ENCODE assay signal across 24 mouse cellular contexts in the genomic region with DNA sequence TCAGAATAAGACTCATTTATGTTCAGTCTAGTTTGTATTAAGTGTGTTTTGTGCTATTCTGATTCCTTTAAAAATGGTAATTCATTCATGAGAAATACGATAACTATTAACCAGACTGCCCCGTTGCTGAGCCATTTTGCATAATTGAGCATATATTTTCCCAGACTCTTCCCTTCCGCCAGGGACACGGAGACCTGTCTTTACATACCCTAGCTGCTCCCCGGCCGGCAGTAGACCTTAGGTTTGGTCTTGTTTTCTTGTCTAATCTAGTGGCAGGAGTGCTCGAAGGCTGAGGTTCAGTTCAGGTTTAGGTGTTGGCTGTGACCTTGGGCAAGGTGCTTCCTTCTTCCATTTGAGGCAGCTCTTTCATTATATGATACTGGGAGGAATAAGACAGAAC.
"Had no signal": no experiment of that assay in that cellular context is flagged by ENCODE, and none has a peak within 500 bp of the region (broad histone marks: within the 10 kb centered on the region; RNA-seq: fewer than 3 reads in every experiment).

No protein-coding gene starts in this region.

- H3K9me3 ChIP-seq: heart, embryonic 10.5 days; heart, embryonic 12.5 days; hindbrain, embryonic 10.5 days; hindbrain, embryonic 13.5 days; intestine, embryonic 15.5 days; limb, embryonic 10.5 days; limb, embryonic 12.5 days; liver, embryonic 13.5 days; liver, embryonic 15.5 days had no signal

- H3K27ac ChIP-seq: gastrocnemius, adult 2 months; heart, embryonic 10.5 days; hindbrain, embryonic 10.5 days; intestine, embryonic 15.5 days; kidney, postnatal 0 days; left cerebral cortex, adult 2 months; limb, embryonic 10.5 days; limb, embryonic 12.5 days; liver, embryonic 13.5 days; liver, embryonic 15.5 days had no signal

- H3K27me3 ChIP-seq: heart, embryonic 12.5 days; intestine, embryonic 15.5 days; liver, embryonic 13.5 days had no signal

- H3K4me1 ChIP-seq: liver, embryonic 13.5 days; liver, embryonic 15.5 days had no signal

- H3K9ac ChIP-seq: heart, embryonic 12.5 days; intestine, embryonic 15.5 days; limb, embryonic 12.5 days; liver, embryonic 13.5 days; liver, embryonic 15.5 days; liver, postnatal 0 days had no signal

- H3K4me3 ChIP-seq: gastrocnemius, adult 2 months; heart, embryonic 10.5 days; heart, embryonic 12.5 days; hindbrain, embryonic 10.5 days; hindbrain, embryonic 13.5 days; intestine, embryonic 15.5 days; layer of hippocampus, adult 2 months; left cerebral cortex, adult 2 months; limb, embryonic 10.5 days; limb, embryonic 12.5 days; liver, embryonic 13.5 days; liver, embryonic 15.5 days had no signal

- DNase-seq: gastrocnemius, adult 2 months; gastrocnemius, postnatal 10 days; gastrocnemius, postnatal 25 days; heart, adult 18-20 months; heart, postnatal 10 days; heart, postnatal 4 days; liver; liver, embryonic 13.5 days; liver, postnatal 0 days had no signal

- ATAC-seq: hindbrain, embryonic 16.5 days; inflammation-experienced regulatory T-cells, adult 6 months; intestine, embryonic 15.5 days; intestine, postnatal 0 days; liver, postnatal 0 days had no signal

- H3K4me2 ChIP-seq: heart, embryonic 12.5 days; hindbrain, embryonic 13.5 days; intestine, embryonic 15.5 days; limb, embryonic 12.5 days; liver, embryonic 11.5 days; liver, embryonic 13.5 days; liver, embryonic 15.5 days had no signal
